Mouse (Mus musculus): Measurements from ENCODE around the gene Fbxo40. TPM values are rescaled to one million over a fixed set of nuclear protein-coding genes. Genes with fewer than 3 reads are reported as not detected.

The Fbxo40 gene
- polyA plus RNA-seq, 1 experiment from 2014 or later = not detected

Other genes starting within 250 kb of the Fbxo40 start
- 10.5 and 12.4 TPM in 2 replicates for gene Slc15a2, start 205.5 kb downstream of the Fbxo40 start, polyA plus RNA-seq (2015; fragmentation: Nextera tagmentation; extraction: Ambion mirVana)
- 61.8 and 66.4 TPM in 2 replicates for gene Iqcb1, start 162.1 kb downstream of the Fbxo40 start, polyA plus RNA-seq (2015; fragmentation: Nextera tagmentation; extraction: Ambion mirVana)
- 0.43 and 0.45 TPM in 2 replicates for gene Eaf2, start 115.5 kb downstream of the Fbxo40 start, polyA plus RNA-seq (2015; fragmentation: Nextera tagmentation; extraction: Ambion mirVana)
- 79.4 and 84.8 TPM in 2 replicates for gene Golgb1, start 115.3 kb downstream of the Fbxo40 start, polyA plus RNA-seq (2015; fragmentation: Nextera tagmentation; extraction: Ambion mirVana)
- 2.1 and 2.5 TPM in 2 replicates for gene Hcls1, start 55.5 kb downstream of the Fbxo40 start, polyA plus RNA-seq (2015; fragmentation: Nextera tagmentation; extraction: Ambion mirVana)
- gene Polq, start 21.3 kb upstream of the Fbxo40 start, polyA plus RNA-seq (2015; fragmentation: Nextera tagmentation; extraction: Ambion mirVana) = 3.2 and 3.3 TPM in 2 replicates